Mouse (Mus musculus) heart, adult 11 months (tissue): ENCODE measurements around the gene Atp6v0b.
A peak's percentile ranks its signal among the peaks of the same experiment; 100 is the strongest.

Experiments
- DNase-seq: peaks from one replicate; pipeline ENCODE4 v3.0.0; 2022

The Atp6v0b gene

DNA sequence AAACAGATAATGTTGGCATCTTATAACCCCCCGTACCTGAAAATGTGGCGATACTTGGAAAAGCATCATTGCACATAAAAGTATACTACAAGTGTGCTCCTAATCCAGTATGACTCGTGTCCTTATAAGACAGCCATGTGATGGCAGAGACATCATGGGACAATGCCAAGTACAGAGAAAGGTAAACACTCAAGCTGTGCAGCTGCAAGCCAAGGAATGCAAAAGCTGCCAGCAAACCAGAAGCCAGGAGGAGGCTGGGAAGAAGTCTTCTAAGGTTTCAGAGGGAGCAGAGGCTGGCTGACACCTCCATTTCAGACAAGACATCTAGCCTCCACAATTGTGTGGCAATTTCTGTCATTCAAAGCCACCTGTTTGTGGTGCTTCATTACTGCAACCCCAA is 19.1 kb upstream of the Atp6v0b start:
- DNase-seq, result peak; percentile 92

GRCm38 (mm10) chr4:117904761-117905160 is 17.6 kb upstream of the Atp6v0b start:
- DNase-seq, result no peak

DNA sequence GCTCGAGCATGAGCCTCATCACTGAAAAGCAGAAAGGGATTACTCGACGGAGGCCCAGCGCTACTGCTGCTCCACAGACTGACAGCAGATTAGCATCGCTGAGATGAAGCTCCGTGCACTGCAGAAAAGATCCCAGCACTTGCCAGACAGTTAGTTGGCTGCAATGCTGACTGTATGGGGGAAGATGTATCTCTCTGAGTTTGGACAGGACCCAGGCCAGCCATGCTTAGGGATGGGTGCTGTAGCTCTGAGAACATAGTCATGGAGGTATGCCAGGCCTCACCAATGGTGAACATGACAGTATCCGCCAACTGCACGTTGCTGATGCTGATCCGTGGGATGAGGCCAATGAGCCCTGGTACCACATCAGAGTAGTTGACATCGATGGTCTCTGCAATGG is 17.0 kb upstream of the Atp6v0b start:
- no peak for DNase-seq

DNA sequence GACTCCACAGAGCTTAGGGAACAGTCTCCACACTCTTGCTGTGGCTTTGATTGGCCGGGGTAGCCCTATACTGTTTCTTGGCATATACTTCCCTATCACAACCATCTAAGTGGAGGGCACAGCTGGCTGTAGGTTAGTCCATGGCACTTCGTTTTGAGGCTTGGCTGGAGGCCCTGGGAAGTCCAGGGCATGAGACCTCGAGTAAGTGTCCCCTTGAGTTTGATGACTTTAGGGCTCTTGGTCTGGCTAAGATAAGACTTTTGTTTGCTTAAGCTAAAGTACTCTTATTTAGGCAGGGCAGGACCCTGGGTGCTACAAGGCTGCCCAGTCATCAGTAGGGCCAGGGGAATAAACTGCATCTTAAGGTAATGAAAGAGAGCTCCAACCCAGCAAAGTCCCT is 11.0 kb upstream of the Atp6v0b start:
- no peak for DNase-seq

DNA sequence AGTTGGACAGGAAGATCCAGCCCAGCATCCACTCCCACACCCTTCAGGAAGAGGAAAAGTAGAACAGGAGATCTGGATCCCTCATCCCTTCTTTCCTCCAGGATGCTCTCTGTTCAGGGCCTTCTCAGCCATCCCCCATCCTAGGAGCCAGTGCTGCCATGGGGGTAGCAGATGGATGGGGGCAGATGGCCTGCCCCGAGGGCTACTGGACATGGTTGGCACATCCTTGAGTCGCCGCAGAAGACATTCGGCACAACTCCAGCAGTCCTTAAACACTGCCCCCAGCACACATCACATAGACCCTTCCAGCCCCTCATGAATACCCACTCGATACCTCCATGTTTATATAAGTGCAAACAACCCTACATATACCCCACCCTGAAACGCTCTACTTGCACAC is 8.9 kb upstream of the Atp6v0b start:
- DNase-seq, result no peak

GRCm38 (mm10) chr4:117895339-117895738 is 8.2 kb upstream of the Atp6v0b start:
- peak; percentile 88 for DNase-seq

- DNase-seq, result no peak
These were observed 7.5 kb upstream of the Atp6v0b start for GRCm38 (mm10) chr4:117894601-117895000.

DNA sequence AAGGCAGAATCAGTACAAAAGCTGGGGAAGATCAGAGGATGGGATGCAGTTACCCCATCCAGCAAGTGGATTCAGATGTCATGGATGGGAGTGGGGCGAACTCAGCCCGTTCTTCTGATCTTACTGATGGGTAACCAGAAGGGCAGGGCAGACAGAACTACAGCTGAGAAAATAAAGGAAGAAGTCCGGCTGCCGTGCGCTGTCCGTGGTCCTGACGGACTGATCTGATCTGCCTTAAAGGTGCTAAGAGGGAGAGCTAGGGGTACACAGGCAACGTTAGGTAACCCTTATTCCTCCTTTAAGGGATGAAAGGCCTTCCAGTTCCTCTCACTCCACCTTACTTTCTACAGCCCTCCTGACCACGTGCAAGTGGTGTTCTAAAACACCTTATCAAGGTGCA is 6.2 kb upstream of the Atp6v0b start:
- no peak for DNase-seq

DNA sequence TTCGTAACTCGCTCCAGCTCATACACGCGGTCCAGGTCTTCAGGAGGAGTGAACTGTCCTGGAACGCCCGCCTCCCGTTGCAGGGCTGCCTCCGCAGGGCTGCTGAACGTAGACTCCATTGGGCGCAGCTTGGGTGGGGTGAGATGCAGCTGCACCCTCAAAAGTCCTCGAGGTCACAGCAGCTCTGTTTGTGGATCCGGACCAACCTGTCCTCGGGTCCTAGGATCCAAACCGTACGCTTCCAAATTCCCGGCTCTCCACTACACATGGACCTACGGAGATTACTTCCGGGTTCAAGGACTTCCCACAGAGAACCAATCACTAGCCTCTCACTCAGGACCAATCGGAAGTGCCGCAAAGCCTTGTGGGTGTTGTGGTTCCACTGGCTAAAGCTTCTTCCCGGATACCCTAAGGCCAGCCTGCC is 4.6 kb upstream of the Atp6v0b start, which contains the start of gene Dph2:
Dph2 (minus strand) TSS at position 295 of the 424 bp plus-strand sequence.
- peak; percentile 99 for DNase-seq

- peak; percentile 88 for DNase-seq
These were observed 3.6 kb upstream of the Atp6v0b start for GRCm38 (mm10) chr4:117890750-117891149.

GRCm38 (mm10) chr4:117890031-117890430 is 2.9 kb upstream of the Atp6v0b start:
- peak; percentile 92 for DNase-seq

DNA sequence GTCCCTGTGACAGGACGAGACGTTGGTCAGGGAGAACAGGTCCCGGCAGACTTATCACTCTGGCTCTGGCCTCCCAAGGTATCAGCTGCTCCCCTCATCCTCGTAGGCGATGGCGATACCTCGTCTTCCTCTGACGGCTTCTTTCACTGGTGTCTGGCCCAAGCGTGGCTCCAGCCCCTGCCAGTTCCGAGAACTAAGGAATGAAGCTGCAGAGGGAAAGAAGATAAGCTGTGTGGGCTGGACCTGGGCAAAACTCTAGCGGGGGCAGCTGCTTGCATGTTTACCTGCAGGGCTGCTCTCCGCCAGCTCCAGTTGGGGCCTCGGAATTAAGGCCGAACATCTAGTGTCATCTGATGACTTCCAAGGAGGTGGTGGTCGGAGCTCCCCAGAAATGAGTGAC is 2.3 kb upstream of the Atp6v0b start:
- DNase-seq, result no peak

DNA sequence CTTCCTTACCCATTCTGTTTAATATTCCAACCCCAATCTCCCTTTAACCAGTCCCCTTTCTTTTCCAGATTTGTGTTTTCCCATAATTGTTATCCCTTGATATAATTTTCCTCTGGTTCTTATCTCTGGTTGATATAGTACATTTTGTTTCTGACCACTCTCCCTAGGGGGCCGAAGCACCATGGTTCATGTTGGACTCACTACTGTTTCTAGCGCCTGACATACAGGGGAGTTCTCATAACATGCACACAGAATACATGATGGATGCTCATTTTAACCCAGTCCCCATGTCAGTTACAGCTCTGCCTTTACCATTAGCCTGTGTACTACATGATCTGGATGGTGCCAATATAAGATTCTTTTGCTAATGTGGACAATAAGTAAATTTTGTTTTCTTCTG is 787 bp upstream of the Atp6v0b start:
- DNase-seq, result no peak

GRCm38 (mm10) chr4:117886644-117887043 is 489 bp downstream of the Atp6v0b start:
- no peak for DNase-seq

DNA sequence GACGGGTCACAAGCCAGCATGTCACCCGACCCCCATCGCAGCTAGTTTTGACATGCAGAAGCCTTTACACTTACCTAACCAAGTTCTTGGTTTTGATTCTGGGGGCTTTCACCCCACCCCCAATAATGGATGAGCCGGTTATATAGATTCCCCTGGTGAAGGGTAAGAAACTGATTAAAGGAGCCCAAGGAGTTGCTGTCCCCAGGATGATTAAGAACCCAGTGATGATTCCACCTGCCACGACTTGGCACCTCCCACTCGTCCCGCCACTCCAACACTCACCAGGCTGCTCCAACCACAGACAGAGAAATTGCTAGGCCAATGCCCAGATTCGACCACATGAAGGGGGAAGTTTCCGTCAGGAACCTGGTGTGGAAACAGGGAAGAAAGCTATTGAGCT is 1.1 kb downstream of the Atp6v0b start:
- DNase-seq, result no peak

GRCm38 (mm10) chr4:117885093-117885492 is 2.0 kb downstream of the Atp6v0b start:
- DNase-seq, result peak; percentile 91

DNA sequence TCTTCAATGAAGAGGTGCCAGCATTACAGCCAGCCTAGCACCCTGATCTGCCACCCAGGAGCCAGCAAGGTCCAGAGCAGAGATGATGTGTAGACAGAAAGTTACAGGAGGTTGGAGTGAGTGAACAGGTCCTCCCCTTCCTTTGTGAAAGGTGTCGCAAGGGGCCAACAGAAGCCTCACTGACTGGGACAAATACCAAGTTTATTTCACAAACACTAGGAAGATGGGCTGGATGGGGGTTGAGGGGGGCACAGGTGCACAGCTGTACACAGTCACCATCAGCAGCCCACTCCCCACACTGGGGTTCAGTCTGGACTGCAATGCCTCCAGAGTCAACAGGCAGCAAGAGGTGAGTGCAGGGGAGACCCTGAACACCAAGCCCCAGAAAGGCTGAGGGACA is 3.0 kb downstream of the Atp6v0b start:
- peak; percentile 92 for DNase-seq

GRCm38 (mm10) chr4:117882701-117883691 is 4.1 kb downstream of the Atp6v0b start, which contains the start of gene B4galt2:
TSS of gene B4galt2 (minus strand) at chr4:117883487.
- DNase-seq, result peak; percentile 97

GRCm38 (mm10) chr4:117878703-117879102 is 8.4 kb downstream of the Atp6v0b start:
- DNase-seq, result no peak

- no peak for DNase-seq
These were observed 8.8 kb downstream of the Atp6v0b start for GRCm38 (mm10) chr4:117878301-117878700.

- DNase-seq, result no peak
These were observed 13.5 kb downstream of the Atp6v0b start for GRCm38 (mm10) chr4:117873615-117874014.

DNA sequence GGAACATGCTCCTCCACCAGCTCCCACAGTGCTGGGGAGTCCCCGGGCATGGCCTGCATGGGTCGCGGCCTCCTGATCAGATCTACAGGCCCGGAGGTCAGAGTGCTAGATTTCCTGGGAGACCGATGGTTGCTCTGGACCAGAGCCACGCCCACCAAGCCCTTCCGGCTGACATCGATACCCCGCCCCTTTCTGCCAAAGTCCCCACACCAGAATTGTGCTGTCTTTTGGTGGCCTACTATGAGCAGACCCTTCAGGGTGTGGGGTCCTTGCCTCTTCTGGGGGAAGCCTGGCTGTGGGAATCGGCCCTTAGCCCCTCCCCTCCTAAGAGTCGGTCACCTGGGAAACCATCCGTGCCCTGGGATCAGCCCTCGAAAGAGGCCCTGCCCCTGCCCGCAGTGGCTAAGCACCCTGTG is 14.7 kb downstream of the Atp6v0b start, which contains the start of gene Ccdc24:
Ccdc24 (minus strand) TSS at position 87 of the 416 bp plus-strand sequence.
- DNase-seq, result no peak

DNA sequence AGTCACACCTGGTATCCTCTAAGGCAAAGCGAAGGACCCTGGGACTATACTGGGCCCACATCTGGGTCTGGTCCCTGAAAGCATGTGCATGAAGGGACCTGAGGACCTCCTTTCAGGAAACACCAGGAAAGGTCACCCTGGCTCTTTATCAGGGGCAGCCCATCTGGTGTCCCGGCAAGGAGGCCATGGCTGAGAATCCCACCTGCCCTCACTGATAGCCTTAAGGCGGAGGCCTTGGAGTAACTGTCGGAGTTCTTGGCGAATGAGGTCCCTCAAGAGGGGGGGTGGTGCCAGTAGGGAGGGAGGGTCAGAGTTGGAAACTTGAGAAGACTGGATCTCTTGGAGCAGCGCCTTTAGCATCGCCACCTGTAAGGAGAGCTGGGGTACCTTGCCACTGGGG is 15.3 kb downstream of the Atp6v0b start:
- DNase-seq, result no peak

DNA sequence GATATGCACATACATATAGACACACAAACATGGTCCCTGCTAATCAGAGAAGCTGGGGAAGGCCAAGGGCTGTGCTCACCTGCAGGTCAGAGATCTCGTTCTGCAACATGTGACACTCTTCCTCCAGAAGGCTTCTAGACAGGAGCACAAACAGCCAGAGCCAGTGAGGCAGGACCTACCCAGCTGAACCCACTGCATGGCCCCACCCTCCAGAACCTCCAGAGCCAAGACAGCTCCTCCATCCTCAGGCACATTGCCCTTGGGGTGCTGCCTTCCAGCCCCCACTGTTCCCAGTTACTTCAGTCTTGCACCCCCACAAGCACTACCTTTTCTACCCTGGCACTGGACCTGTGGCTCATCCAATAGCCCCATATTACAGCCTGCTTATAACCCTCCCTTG is 16.7 kb downstream of the Atp6v0b start:
- no peak for DNase-seq
